Mouse (Mus musculus) CH12.LX (cell line): ENCODE measurements around the gene Aebp2.

Source experiments
- CTCF ChIP-seq, 2 experiments: IDR thresholded peaks in 1 of 2; conservative IDR thresholded peaks in 1 of 2; 2 replicates each; pipeline ENCODE4 v1.5.1; 2011 to 2012; ENCODE audit warnings: low read depth in 2 of 2, low read length in 2 of 2, improper control_type of control experiment in 1 of 2, inconsistent platforms in 1 of 2, mild to moderate bottlenecking in 1 of 2, moderate library complexity in 1 of 2
- EP300 ChIP-seq: IDR thresholded peaks from 2 replicates; pipeline ENCODE4 v1.6.1; 2011; ENCODE audit warnings: low read length, improper control_type of control experiment
- MAX ChIP-seq: IDR thresholded peaks from 2 replicates; pipeline ENCODE4 v1.6.1; 2011; ENCODE audit warnings: low read length, improper control_type of control experiment
- MXI1 ChIP-seq: IDR thresholded peaks from 2 replicates; pipeline ENCODE4 v1.6.1; 2011; ENCODE audit warnings: mild to moderate bottlenecking, low read depth, low read length, improper control_type of control experiment
- MYC ChIP-seq: IDR thresholded peaks from 2 replicates; pipeline ENCODE4 v1.6.1; 2011; ENCODE audit warnings: low read depth, mild to moderate bottlenecking, improper control_type of control experiment, low read length
- POLR2AphosphoS2 ChIP-seq: IDR thresholded peaks from 2 replicates; pipeline ENCODE4 v1.6.1; 2011; ENCODE audit warnings: low read depth, low read length, improper control_type of control experiment
- TCF12 ChIP-seq: IDR thresholded peaks from 2 replicates; pipeline ENCODE4 v1.6.1; 2014; ENCODE audit warnings: low read depth, mild to moderate bottlenecking, inconsistent platforms, low read length, improper control_type of control experiment
- UBTF ChIP-seq: IDR thresholded peaks from 2 replicates; pipeline ENCODE4 v1.6.1; 2012; ENCODE audit warnings: low read depth, mild to moderate bottlenecking, inconsistent platforms, low read length, improper control_type of control experiment, moderate library complexity
- ZMIZ1 ChIP-seq: IDR thresholded peaks from 2 replicates; pipeline ENCODE4 v1.6.1; 2012; ENCODE audit warnings: low read depth, mild to moderate bottlenecking, inconsistent platforms, low read length, improper control_type of control experiment

- TF ChIP-seq POLR2AphosphoS2 (no peak), MAX (no peak), CTCF (conservative IDR thresholded peaks at IDR 0.05 in 1 of 2, IDR thresholded peaks at IDR 0.05 in 1 of 2; ENCODE audit: low read depth in 2 of 2, low read length in 2 of 2) (no peak), MYC (no peak), MXI1 (no peak), EP300 (no peak), TCF12 (no peak), UBTF (no peak), ZMIZ1 (no peak)
These were observed 12.3 kb upstream of the Aebp2 start for GRCm38 (mm10) chr6:140610117-140610516.
